Mouse (Mus musculus) effector memory CD4-positive, alpha-beta T cell, adult 7 months (primary cell): ENCODE data around the gene Ush2a. TPM values are rescaled to one million over a fixed set of nuclear protein-coding genes. Genes with fewer than 3 reads are reported as not detected.

Experiments used
- polyA plus RNA-seq: library from polyadenylated mRNA; unstranded; fragments of 100-300 nt; shearing (Covaris generic); gene quantifications from one replicate; pipeline ENCODE4 v1.2.1, GENCODE M21; 2017

Gene Ush2a
- 0.15 TPM for polyA plus RNA-seq

DNA sequence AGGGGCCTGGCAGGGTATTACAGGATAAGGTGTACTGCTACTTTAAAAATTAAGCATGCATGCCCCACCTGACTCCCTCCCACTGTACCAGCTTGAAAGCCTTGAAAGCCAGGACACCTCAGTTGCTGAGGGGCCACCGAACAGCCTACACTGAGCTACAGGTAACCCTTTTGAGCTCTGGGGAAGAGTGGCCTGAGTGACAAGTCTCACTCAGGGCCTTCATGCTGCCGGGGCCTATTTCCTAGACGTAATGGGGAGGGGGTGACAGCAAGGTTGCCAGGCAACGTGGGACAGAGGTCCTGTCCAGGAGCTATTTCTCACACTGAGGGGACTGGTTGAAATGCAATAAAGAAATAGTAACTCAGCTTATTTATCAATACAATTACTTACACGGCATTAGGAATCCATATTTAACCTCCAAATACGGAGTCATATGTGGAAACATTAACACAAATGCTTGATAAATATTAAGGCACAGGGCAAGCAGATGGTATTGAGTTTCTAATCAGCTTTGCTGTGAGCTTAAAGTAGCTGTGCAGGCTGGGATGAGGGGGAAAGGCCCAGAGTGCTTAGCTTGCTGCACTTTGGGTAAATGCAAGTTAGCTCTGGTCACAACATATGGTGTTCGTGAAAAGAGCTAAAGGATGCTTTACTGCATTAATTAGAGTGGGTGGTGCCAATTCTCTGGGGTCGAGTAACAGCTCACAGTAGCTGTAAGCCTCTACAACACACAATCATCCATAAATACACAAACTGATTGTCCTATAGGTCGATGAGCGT, at the start of gene Ush2a:
Gene Ush2a (plus strand): TSS at position 121 of the 780 bp plus-strand sequence.

DNA sequence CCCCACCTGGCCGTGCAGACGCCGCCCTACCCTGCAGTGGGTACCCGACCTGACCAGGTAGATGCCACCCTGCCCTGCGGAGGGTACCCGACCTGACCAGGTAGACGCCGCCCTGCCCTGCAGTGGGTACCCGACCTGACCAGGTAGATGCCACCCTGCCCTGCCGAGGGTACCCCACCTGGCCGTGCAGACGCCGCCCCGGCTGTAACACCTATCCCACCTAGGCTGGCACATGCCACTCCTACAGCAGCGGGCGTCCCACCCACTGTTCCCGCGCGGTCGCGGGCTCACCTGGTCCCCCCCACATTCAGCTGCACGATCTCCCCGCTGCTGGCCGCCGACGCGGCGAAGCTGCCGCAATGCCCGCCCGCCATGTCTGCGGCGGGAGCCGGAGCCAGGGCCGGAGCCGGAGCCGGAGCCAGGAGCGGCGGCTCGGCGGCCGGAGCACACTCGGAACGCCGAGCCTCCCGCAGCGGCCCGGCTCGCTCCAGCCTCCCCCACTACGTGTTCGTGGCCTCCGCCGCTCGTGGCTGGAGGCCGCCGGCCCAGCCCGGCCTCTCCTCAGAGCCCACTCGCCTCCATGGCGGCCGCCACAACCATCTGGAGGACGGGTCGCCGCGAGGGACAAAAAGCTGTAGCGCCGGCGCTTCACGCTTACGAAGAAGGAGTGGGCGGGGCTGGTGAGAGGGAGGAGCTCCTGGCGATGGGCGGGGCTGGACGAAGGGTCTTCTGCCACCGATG, 745.6 kb downstream of the Ush2a start, which contains the start of gene Kctd3:
Gene Kctd3 (minus strand): TSS at position 603 of the 741 bp plus-strand sequence.

